Mouse (Mus musculus) midbrain, embryonic 13.5 days (tissue): ENCODE data around the gene Tmem213. TPM values are rescaled to one million over a fixed set of nuclear protein-coding genes. Genes with fewer than 3 reads are reported as not detected.

Source experiments
- ATAC-seq: fragments of 200-750 bp; cut with Nextera tagmentation; 2 replicates; pipeline ENCODE4 v1.8.0; 2017; ENCODE audit warnings: mild to moderate bottlenecking, moderate TSS enrichment, moderate library complexity
- H3K27ac ChIP-seq: fragments of 300-500 bp; sonication (generic); 2 replicates; pipeline ENCODE4 v1.5.1; 2015; ENCODE audit warnings: inconsistent platforms, mild to moderate bottlenecking, moderate library complexity
- H3K27me3 ChIP-seq: fragments of 300-500 bp; sonication (generic); 2 replicates; pipeline ENCODE4 v1.6.1; 2015; ENCODE audit warnings: mild to moderate bottlenecking, inconsistent platforms
- H3K36me3 ChIP-seq: fragments of 300-500 bp; sonication (generic); 2 replicates; pipeline ENCODE4 v1.6.1; 2015; ENCODE audit warnings: mild to moderate bottlenecking, inconsistent platforms
- H3K4me1 ChIP-seq: fragments of 300-500 bp; sonication (generic); replicated peaks from 2 replicates; pipeline ENCODE4 v1.6.1; 2015; ENCODE audit warnings: inconsistent platforms
- H3K4me2 ChIP-seq: fragments of 300-500 bp; sonication (generic); replicated peaks from 2 replicates; pipeline ENCODE4 v1.6.1; 2015; ENCODE audit warnings: moderate library complexity, mild to moderate bottlenecking, inconsistent platforms
- H3K4me3 ChIP-seq: fragments of 300-500 bp; sonication (generic); replicated peaks from 2 replicates; pipeline ENCODE4 v1.5.1; 2015; ENCODE audit warnings: mild to moderate bottlenecking, inconsistent platforms
- H3K9ac ChIP-seq: fragments of 300-500 bp; sonication (generic); replicated peaks from 2 replicates; pipeline ENCODE4 v1.6.1; 2015; ENCODE audit warnings: mild to moderate bottlenecking, inconsistent platforms
- H3K9me3 ChIP-seq: fragments of 300-500 bp; sonication (generic); 2 replicates; pipeline ENCODE4 v1.6.1; 2016; ENCODE audit warnings: mild to moderate bottlenecking, inconsistent platforms
- WGBS: fragments of 180-500 bp; shearing (Covaris S2); methylation state at CpG from one replicate; pipeline ENCODE4 v1.1.7; 2015; 5-methylcytosine and 5-hydroxymethylcytosine counted together
- polyA plus RNA-seq: library from polyadenylated mRNA; unstranded; fragments of >200 nt; fragmentation: Nextera tagmentation; extraction: Ambion mirVana; gene quantifications from 2 replicates; pipeline ENCODE4 v1.2.1, GENCODE M21; 2015

The Tmem213 gene
- polyA plus RNA-seq, 1 experiment from 2014 or later = 0.27 TPM

- Histone ChIP-seq H3K4me3 (no peak overlapping the region), H3K4me1 (peaks cover 42% of the 10 kb centered on the region), H3K27me3 (no peaks in the 10 kb centered on the region), H3K9ac (no peak overlapping the region), H3K4me2 (no peak overlapping the region), H3K36me3 (peaks cover 36% of the 10 kb centered on the region), H3K9me3 (no peaks in the 10 kb centered on the region), H3K27ac (peak overlapping the region; percentile 82)
- 65% methylated on average over 2 of the region's 2 CpGs for WGBS
- ATAC-seq = no peak
Observed at GRCm38 (mm10) chr6:38160556-38160955, 51.5 kb downstream of the Tmem213 start.

DNA sequence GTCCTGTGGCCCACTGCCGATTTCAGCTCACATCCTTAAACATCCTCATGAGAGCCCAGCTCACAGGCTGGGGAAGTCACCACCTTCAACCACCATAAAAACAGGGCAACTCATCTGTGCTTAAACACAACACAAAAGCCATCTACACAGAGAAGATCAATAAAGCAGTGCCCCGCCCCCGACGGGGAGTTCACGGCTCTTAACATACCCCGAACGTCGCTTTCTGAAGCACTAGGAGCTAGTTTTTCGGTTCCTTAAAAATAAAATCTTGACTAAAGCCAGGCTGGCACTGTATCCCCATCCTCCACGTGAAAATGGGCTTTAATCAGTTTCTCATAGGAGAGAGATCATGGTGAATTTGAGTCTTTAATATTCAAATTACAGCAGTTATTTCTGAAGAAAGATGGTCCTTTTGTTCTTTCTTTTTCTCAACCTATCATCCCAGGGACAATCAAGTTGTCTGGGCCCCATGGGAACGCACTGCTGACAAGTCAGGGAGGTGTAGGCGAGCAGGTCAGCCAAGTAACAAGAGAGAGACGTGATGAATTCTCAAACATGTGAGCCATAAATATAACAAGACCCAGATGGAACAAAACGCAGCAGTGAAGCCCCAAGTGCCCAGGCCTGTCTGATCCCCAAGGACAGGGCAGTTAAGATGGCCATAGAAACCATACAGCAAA, 53.9 kb downstream of the Tmem213 start:
- peaks cover 38% of the 10 kb centered on the region for H3K36me3 ChIP-seq
- no peaks in the 10 kb centered on the region for H3K9me3 ChIP-seq
- H3K27ac ChIP-seq = peak overlapping the region; percentile 28; the same call in 1 of the 2 replicates
- ATAC-seq = no peak
- WGBS = 57% methylated on average over 14 of the region's 14 CpGs
- H3K4me2 ChIP-seq = no peak overlapping the region
- no peaks in the 10 kb centered on the region for H3K27me3 ChIP-seq
- H3K4me1 ChIP-seq = peaks cover 45% of the 10 kb centered on the region
- H3K4me3 ChIP-seq = no peak overlapping the region
- H3K9ac ChIP-seq = no peak overlapping the region

DNA sequence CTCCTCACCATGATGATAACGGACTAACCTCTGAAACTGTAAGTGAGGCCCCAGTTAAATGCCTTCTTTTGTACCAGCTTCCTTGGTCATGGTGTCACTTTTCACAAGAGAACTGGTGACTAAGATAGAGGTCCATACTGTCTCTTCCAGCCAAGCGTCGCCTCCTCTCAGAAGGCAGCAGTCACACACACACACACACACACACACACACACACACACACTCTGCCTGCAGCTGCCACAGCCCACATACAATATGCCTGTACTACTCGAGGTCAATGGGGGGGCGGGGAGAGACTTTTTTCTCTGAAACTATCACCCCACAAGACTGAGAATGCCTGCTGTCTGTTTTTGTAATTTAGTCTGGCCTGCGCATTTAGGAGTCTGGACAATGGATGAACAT, 55.6 kb downstream of the Tmem213 start:
- peaks cover 55% of the 10 kb centered on the region for H3K36me3 ChIP-seq
- H3K9ac ChIP-seq = no peak overlapping the region
- WGBS = 92% methylated on average over 6 of the region's 6 CpGs
- H3K27ac ChIP-seq = no peak overlapping the region
- peaks cover 27% of the 10 kb centered on the region for H3K4me1 ChIP-seq
- H3K9me3 ChIP-seq = no peaks in the 10 kb centered on the region
- no peaks in the 10 kb centered on the region for H3K27me3 ChIP-seq
- no peak for ATAC-seq
- H3K4me2 ChIP-seq = no peak overlapping the region
- H3K4me3 ChIP-seq = no peak overlapping the region

- Histone ChIP-seq H3K27ac (no peak overlapping the region), H3K9ac (no peak overlapping the region), H3K36me3 (peaks cover 62% of the 10 kb centered on the region), H3K9me3 (no peaks in the 10 kb centered on the region), H3K4me2 (no peak overlapping the region), H3K4me3 (no peak overlapping the region), H3K4me1 (peaks cover 25% of the 10 kb centered on the region), H3K27me3 (no peaks in the 10 kb centered on the region)
- ATAC-seq = no peak
- 87% methylated on average over 6 of the region's 6 CpGs for WGBS
Observed at GRCm38 (mm10) chr6:38165385-38165784, 56.3 kb downstream of the Tmem213 start.

Other genes starting within 250 kb of the Tmem213 start
- gene Trim24, start 238.4 kb upstream of the Tmem213 start, polyA plus RNA-seq = 28.5 and 30.8 TPM in 2 replicates
- gene Svopl, start 62.3 kb upstream of the Tmem213 start, polyA plus RNA-seq = 0.81 and 0.90 TPM in 2 replicates
- 0.05 and 0.13 TPM in 2 replicates for gene Atp6v0a4, start 15.3 kb downstream of the Tmem213 start, polyA plus RNA-seq
- gene D630045J12Rik, start 144.8 kb downstream of the Tmem213 start, polyA plus RNA-seq = 14.4 and 16.6 TPM in 2 replicates
- gene Zc3hav1l, start 190.0 kb downstream of the Tmem213 start, polyA plus RNA-seq = 10.6 and 11.0 TPM in 2 replicates
- gene Zc3hav1, start 245.3 kb downstream of the Tmem213 start, polyA plus RNA-seq = 0.92 and 1.3 TPM in 2 replicates